Mouse (Mus musculus) A20 (cell line): ENCODE measurements at regions not wholly inside any gene's neighbourhood (a gene's known extent, or its start where the extent isn't known, plus 50 kb on each side); places are given as distances from the start of the nearest gene placed in this dataset.
"Not testable (repeated sequence)": the region's sequence is repeated elsewhere in the genome, so short reads cannot be mapped to it uniquely, and the experiment has no call there.

ENCODE experiments used
- DNase-seq: peaks from one replicate; pipeline ENCODE4 v3.0.0-alpha.2; 2011; ENCODE audit warnings: low read depth, low spot score

- no peak for DNase-seq
Measured at GRCm38 (mm10) chr13:99739420-99739819, 161.5 kb downstream of the Cartpt start.

GRCm38 (mm10) chr13:99737271-99737670 is 163.6 kb downstream of the Cartpt start:
- no peak for DNase-seq

- no peak for DNase-seq
Measured at GRCm38 (mm10) chr13:99729145-99729544, 171.7 kb downstream of the Cartpt start.

GRCm38 (mm10) chr13:99724245-99724644 is 176.6 kb downstream of the Cartpt start:
- DNase-seq, result no peak

- DNase-seq, result no peak
Measured at GRCm38 (mm10) chr13:99723237-99723981, 177.5 kb downstream of the Cartpt start.

GRCm38 (mm10) chr13:99720566-99720965 is 180.3 kb downstream of the Cartpt start:
- DNase-seq, result no peak

- DNase-seq, result no peak
Measured at GRCm38 (mm10) chr13:99696559-99696890, 180.2 kb upstream of the Map1b start.

GRCm38 (mm10) chr13:99695874-99696558 is 179.7 kb upstream of the Map1b start:
- no peak for DNase-seq

GRCm38 (mm10) chr13:99679934-99680333 is 163.6 kb upstream of the Map1b start:
- no peak for DNase-seq

GRCm38 (mm10) chr13:99679430-99679829 is 163.1 kb upstream of the Map1b start:
- no peak for DNase-seq

- DNase-seq, result no peak
Measured at GRCm38 (mm10) chr13:99676393-99676792, 160.1 kb upstream of the Map1b start.

GRCm38 (mm10) chr13:99675951-99676350 is 159.6 kb upstream of the Map1b start:
- no peak for DNase-seq

GRCm38 (mm10) chr13:99672714-99673113 is 156.4 kb upstream of the Map1b start:
- no peak for DNase-seq

GRCm38 (mm10) chr13:99671747-99672146 is 155.4 kb upstream of the Map1b start:
- no peak for DNase-seq

- no peak for DNase-seq
Measured at GRCm38 (mm10) chr13:99669987-99670534, 153.7 kb upstream of the Map1b start.

- no peak for DNase-seq
Measured at GRCm38 (mm10) chr13:99668613-99669012, 152.3 kb upstream of the Map1b start.

- no peak for DNase-seq
Measured at GRCm38 (mm10) chr13:99666086-99666485, 149.7 kb upstream of the Map1b start.

GRCm38 (mm10) chr13:99663422-99663821 is 147.1 kb upstream of the Map1b start:
- DNase-seq, result not testable (repeated sequence)

GRCm38 (mm10) chr13:99647661-99648204 is 131.4 kb upstream of the Map1b start:
- DNase-seq, result no peak

- no peak for DNase-seq
Measured at GRCm38 (mm10) chr13:99644771-99645170, 128.4 kb upstream of the Map1b start.

- DNase-seq, result no peak
Measured at GRCm38 (mm10) chr13:99642811-99643210, 126.5 kb upstream of the Map1b start.

GRCm38 (mm10) chr13:99642301-99642700 is 126.0 kb upstream of the Map1b start:
- DNase-seq, result no peak
